Mouse (Mus musculus) neural tube, postnatal 0 days (tissue): ENCODE data around the gene Vmn1r13. TPM values are rescaled to one million over a fixed set of nuclear protein-coding genes. Genes with fewer than 3 reads are reported as not detected.

Experiments
- polyA plus RNA-seq: library from polyadenylated mRNA; unstranded; fragments of >200 nt; fragmentation: Nextera tagmentation; extraction: Ambion mirVana; gene quantifications from 2 replicates; pipeline ENCODE4 v1.2.1, GENCODE M21; 2015

The Vmn1r13 gene
- polyA plus RNA-seq: not detected in 2 replicates

GRCm38 (mm10) chr6:57202990-57203389, at the start of gene Vmn1r13:
Vmn1r13 (plus strand) TSS chr6:57203290.

GRCm38 (mm10) chr6:57156619-57157018, 46.5 kb upstream of the Vmn1r13 start, which contains the start of gene Vmn1r12:
Vmn1r12 (plus strand) TSS chr6:57156919.

DNA sequence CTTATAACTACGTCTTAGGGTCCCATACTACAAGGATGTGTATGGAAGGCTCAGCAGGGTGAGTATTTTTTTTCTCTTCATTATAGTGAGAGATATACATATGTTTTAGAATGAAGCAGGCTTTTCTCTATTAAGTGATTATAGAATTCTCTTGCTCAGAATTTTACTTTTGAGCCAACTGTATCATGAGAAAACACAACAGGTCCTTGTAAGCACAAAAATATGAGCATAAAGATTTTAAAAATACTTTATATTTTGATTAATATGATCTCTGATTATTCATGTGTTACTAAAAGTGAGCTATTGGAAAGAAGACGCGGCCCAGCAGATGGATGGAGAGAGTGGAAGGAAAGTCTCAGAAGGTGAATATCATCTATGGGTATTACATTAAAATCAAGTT, 28.3 kb downstream of the Vmn1r13 start, which contains the start of gene Vmn1r14:
Gene Vmn1r14 (plus strand): TSS at position 301 of the 400 bp plus-strand sequence.

DNA sequence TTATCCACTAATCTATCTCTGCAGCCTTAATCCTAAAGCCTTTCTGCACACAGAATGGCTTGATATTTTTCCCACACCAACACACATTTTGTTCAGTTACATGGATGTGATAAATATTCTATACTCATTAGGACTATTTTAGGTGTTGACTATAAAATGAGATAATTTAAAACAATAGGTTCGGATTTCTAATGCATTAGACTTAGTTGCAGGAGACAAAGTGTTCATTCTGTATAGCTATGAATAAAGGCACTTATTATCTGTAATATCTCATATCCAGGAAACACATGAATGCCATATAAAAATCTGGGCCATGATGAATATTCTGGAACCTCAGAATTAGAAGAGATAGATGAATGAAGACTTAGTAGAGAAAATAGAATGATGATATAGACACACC, 54.6 kb downstream of the Vmn1r13 start, which contains the start of gene Vmn1r15:
Gene Vmn1r15 (plus strand): TSS at position 301 of the 400 bp plus-strand sequence.

Other genes with a start within 250 kb of the Vmn1r13 start
- gene Vmn1r5, start 233.0 kb upstream of the Vmn1r13 start, polyA plus RNA-seq: not detected in 2 replicates
- gene Vmn1r6, start 206.0 kb upstream of the Vmn1r13 start, polyA plus RNA-seq: not detected in 2 replicates
- not detected in 2 replicates for gene Vmn1r7, start 178.0 kb upstream of the Vmn1r13 start, polyA plus RNA-seq
- gene Vmn1r8, start 171.0 kb upstream of the Vmn1r13 start, polyA plus RNA-seq: not detected in 2 replicates
- not detected in 2 replicates for gene Vmn1r9, start 136.5 kb upstream of the Vmn1r13 start, polyA plus RNA-seq
- gene Vmn1r10, start 93.8 kb upstream of the Vmn1r13 start, polyA plus RNA-seq: not detected in 2 replicates
- not detected in 2 replicates for gene Vmn1r11, start 69.8 kb upstream of the Vmn1r13 start, polyA plus RNA-seq
- not detected in 2 replicates for gene Vmn1r12, start 46.4 kb upstream of the Vmn1r13 start, polyA plus RNA-seq
- not detected in 2 replicates for gene Vmn1r14, start 28.4 kb downstream of the Vmn1r13 start, polyA plus RNA-seq
- not detected in 2 replicates for gene Vmn1r15, start 54.7 kb downstream of the Vmn1r13 start, polyA plus RNA-seq
- not detected in 2 replicates for gene Vmn1r16, start 126.2 kb downstream of the Vmn1r13 start, polyA plus RNA-seq
- gene Vmn1r17, start 160.4 kb downstream of the Vmn1r13 start, polyA plus RNA-seq: not detected in 2 replicates
- not detected in 2 replicates for gene Vmn1r18, start 192.5 kb downstream of the Vmn1r13 start, polyA plus RNA-seq
- not detected in 2 replicates for gene Vmn1r19, start 200.5 kb downstream of the Vmn1r13 start, polyA plus RNA-seq
- gene Vmn1r20, start 225.6 kb downstream of the Vmn1r13 start, polyA plus RNA-seq: not detected in 2 replicates